Mouse (Mus musculus): ENCODE results near the gene Atp8a2. TPM values are rescaled to one million over a fixed set of nuclear protein-coding genes. Genes with fewer than 3 reads are reported as not detected.
"Not testable (repeated sequence)": the region's sequence is repeated elsewhere in the genome, so short reads cannot be mapped to it uniquely, and the experiment has no call there.

The Atp8a2 gene
- polyA plus RNA-seq, 2 experiments = 0.70 to 1.7 TPM

- 61% methylated on average over 9 of the region's 9 CpGs for WGBS
Observed at GRCm38 (mm10) chr14:59853139-59853538, 343.8 kb downstream of the Atp8a2 start.

GRCm38 (mm10) chr14:59846609-59847375 is 350.2 kb downstream of the Atp8a2 start:
- Histone ChIP-seq H3K4me1 (ENCODE audit: control insufficient read depth, insufficient read depth, low read length) (peaks cover 16% of the 10 kb centered on the region; the same call in 1 of the 2 replicates), H3K4me2 (replicated peaks; ENCODE audit: low read depth, low read length, severe bottlenecking) (no peak overlapping the region), H3K9me3 (ENCODE audit: control insufficient read depth, low read length) (no peaks in the 10 kb centered on the region), H3K27me3 (ENCODE audit: control insufficient read depth, insufficient read depth, low read length) (0 out of 2 replicates have a peak, but pooled peaks cover 4% of the 10 kb centered on the region), H3K27ac (replicated peaks; ENCODE audit: low read depth, low read length) (no peak overlapping the region), H3K4me3 (replicated peaks; ENCODE audit: low read length) (no peak overlapping the region), H3K36me3 (ENCODE audit: control insufficient read depth, insufficient read depth, low read length) (no peaks in the 10 kb centered on the region), H3K9ac (ENCODE audit: low read depth, low read length, severe bottlenecking) (no peak overlapping the region)
- ATAC-seq (ENCODE audit: low FRiP score, low read depth) = peak; percentile 62; the same call in 1 of the 2 replicates
- peak; percentile 6 for DNase-seq (ENCODE audit: low spot score)
- 23% methylated on average over 14 of the region's 14 CpGs for WGBS
- TF ChIP-seq POLR2A (IDR thresholded peaks at IDR 0.05; ENCODE audit: borderline replicate concordance, extremely low read depth, insufficient read depth, insufficient read length) = no peak

More at GRCm38 (mm10) chr14:59853139-59853538, 343.8 kb downstream of the Atp8a2 start:
- Histone ChIP-seq H3K4me1 (ENCODE audit: control insufficient read depth, insufficient read depth, low read length) (peaks cover under 1% of the 10 kb centered on the region; the same call in 1 of the 2 replicates), H3K4me2 (replicated peaks; ENCODE audit: low read depth, low read length, severe bottlenecking) (no peak overlapping the region), H3K4me3 (replicated peaks; ENCODE audit: low read length) (no peak overlapping the region), H3K27ac (replicated peaks; ENCODE audit: low read depth, low read length) (no peak overlapping the region), H3K9ac (ENCODE audit: low read depth, low read length, severe bottlenecking) (no peak overlapping the region), H3K36me3 (ENCODE audit: control insufficient read depth, insufficient read depth, low read length) (no peaks in the 10 kb centered on the region), H3K27me3 (ENCODE audit: control insufficient read depth, insufficient read depth, low read length) (no peaks in the 10 kb centered on the region), H3K9me3 (ENCODE audit: control insufficient read depth, low read length) (no peaks in the 10 kb centered on the region)
- no peak for TF ChIP-seq POLR2A (IDR thresholded peaks at IDR 0.05; ENCODE audit: borderline replicate concordance, extremely low read depth, insufficient read depth, insufficient read length)
- ATAC-seq (ENCODE audit: low FRiP score, low read depth) (no peak), DNase-seq (ENCODE audit: low spot score) (no peak)

GRCm38 (mm10) chr14:59843264-59843942 is 353.6 kb downstream of the Atp8a2 start:
- H3K9me3 ChIP-seq (ENCODE audit: control insufficient read depth, low read length) = no peaks in the 10 kb centered on the region
- DNase-seq (ENCODE audit: low spot score) = no peak
- H3K4me3 ChIP-seq (replicated peaks; ENCODE audit: low read length) = no peak overlapping the region
- H3K36me3 ChIP-seq (ENCODE audit: control insufficient read depth, insufficient read depth, low read length) = no peaks in the 10 kb centered on the region
- H3K4me2 ChIP-seq (replicated peaks; ENCODE audit: low read depth, low read length, severe bottlenecking) = no peak overlapping the region
- 0 out of 2 replicates have a peak, but pooled peaks cover 4% of the 10 kb centered on the region for H3K27me3 ChIP-seq (ENCODE audit: control insufficient read depth, insufficient read depth, low read length)
- WGBS = 67% methylated on average over 6 of the region's 6 CpGs
- ATAC-seq (ENCODE audit: low FRiP score, low read depth) = no peak
- no peak for TF ChIP-seq POLR2A (IDR thresholded peaks at IDR 0.05; ENCODE audit: borderline replicate concordance, extremely low read depth, insufficient read depth, insufficient read length)
- H3K9ac ChIP-seq (ENCODE audit: low read depth, low read length, severe bottlenecking) = no peak overlapping the region
- no peak overlapping the region for H3K27ac ChIP-seq (replicated peaks; ENCODE audit: low read depth, low read length)
- peaks cover 16% of the 10 kb centered on the region; the same call in 1 of the 2 replicates for H3K4me1 ChIP-seq (ENCODE audit: control insufficient read depth, insufficient read depth, low read length)

- Histone ChIP-seq H3K4me3 (replicated peaks; ENCODE audit: low read length) (no peak overlapping the region), H3K27me3 (ENCODE audit: control insufficient read depth, insufficient read depth, low read length) (no peaks in the 10 kb centered on the region; the same call in 1 of the 2 replicates), H3K4me1 (ENCODE audit: control insufficient read depth, insufficient read depth, low read length) (peaks cover 7% of the 10 kb centered on the region; the same call in 1 of the 2 replicates), H3K27ac (replicated peaks; ENCODE audit: low read depth, low read length) (no peak overlapping the region), H3K4me2 (replicated peaks; ENCODE audit: low read depth, low read length, severe bottlenecking) (no peak overlapping the region), H3K9me3 (ENCODE audit: control insufficient read depth, low read length) (no peaks in the 10 kb centered on the region), H3K9ac (ENCODE audit: low read depth, low read length, severe bottlenecking) (no peak overlapping the region), H3K36me3 (ENCODE audit: control insufficient read depth, insufficient read depth, low read length) (no peaks in the 10 kb centered on the region)
- no peak for TF ChIP-seq POLR2A (IDR thresholded peaks at IDR 0.05; ENCODE audit: borderline replicate concordance, extremely low read depth, insufficient read depth, insufficient read length)
- 56% methylated on average over 14 of the region's 14 CpGs for WGBS
- no peak for ATAC-seq (ENCODE audit: low FRiP score, low read depth)
- DNase-seq (ENCODE audit: low spot score) = no peak
Observed at GRCm38 (mm10) chr14:59839951-59840720, 356.8 kb downstream of the Atp8a2 start.

GRCm38 (mm10) chr14:59838446-59839259 is 358.3 kb downstream of the Atp8a2 start:
- not testable (repeated sequence) for H3K27me3 ChIP-seq (ENCODE audit: control insufficient read depth, insufficient read depth, low read length); H3K36me3 ChIP-seq (ENCODE audit: control insufficient read depth, insufficient read depth, low read length); H3K4me1 ChIP-seq (ENCODE audit: control insufficient read depth, insufficient read depth, low read length); DNase-seq (ENCODE audit: low spot score); H3K27ac ChIP-seq (replicated peaks; ENCODE audit: low read depth, low read length); H3K9me3 ChIP-seq (ENCODE audit: control insufficient read depth, low read length); H3K4me3 ChIP-seq (replicated peaks; ENCODE audit: low read length); H3K4me2 ChIP-seq (replicated peaks; ENCODE audit: low read depth, low read length, severe bottlenecking); H3K9ac ChIP-seq (ENCODE audit: low read depth, low read length, severe bottlenecking); ATAC-seq (ENCODE audit: low FRiP score, low read depth)
- 91% methylated on average over 1 of the region's 3 CpGs for WGBS

GRCm38 (mm10) chr14:59837691-59838241 is 359.2 kb downstream of the Atp8a2 start:
- H3K9ac ChIP-seq (ENCODE audit: low read depth, low read length, severe bottlenecking); H3K36me3 ChIP-seq (ENCODE audit: control insufficient read depth, insufficient read depth, low read length); H3K27me3 ChIP-seq (ENCODE audit: control insufficient read depth, insufficient read depth, low read length); DNase-seq (ENCODE audit: low spot score); H3K4me3 ChIP-seq (replicated peaks; ENCODE audit: low read length); H3K4me2 ChIP-seq (replicated peaks; ENCODE audit: low read depth, low read length, severe bottlenecking); H3K9me3 ChIP-seq (ENCODE audit: control insufficient read depth, low read length); H3K4me1 ChIP-seq (ENCODE audit: control insufficient read depth, insufficient read depth, low read length); H3K27ac ChIP-seq (replicated peaks; ENCODE audit: low read depth, low read length): not testable (repeated sequence)
- no CpG with 5 or more reads among the region's 3 CpGs for WGBS
- ATAC-seq (ENCODE audit: low FRiP score, low read depth) = peak; percentile 57; the same call in 1 of the 2 replicates
